Mouse (Mus musculus): Measurements from ENCODE around the gene Ankrd45. TPM values are rescaled to one million over a fixed set of nuclear protein-coding genes. Genes with fewer than 3 reads are reported as not detected.
"Not testable (repeated sequence)": the region's sequence is repeated elsewhere in the genome, so short reads cannot be mapped to it uniquely, and the experiment has no call there.

Gene Ankrd45
- polyA plus RNA-seq, 1 experiment from 2014 or later, result 5.6 TPM

DNA sequence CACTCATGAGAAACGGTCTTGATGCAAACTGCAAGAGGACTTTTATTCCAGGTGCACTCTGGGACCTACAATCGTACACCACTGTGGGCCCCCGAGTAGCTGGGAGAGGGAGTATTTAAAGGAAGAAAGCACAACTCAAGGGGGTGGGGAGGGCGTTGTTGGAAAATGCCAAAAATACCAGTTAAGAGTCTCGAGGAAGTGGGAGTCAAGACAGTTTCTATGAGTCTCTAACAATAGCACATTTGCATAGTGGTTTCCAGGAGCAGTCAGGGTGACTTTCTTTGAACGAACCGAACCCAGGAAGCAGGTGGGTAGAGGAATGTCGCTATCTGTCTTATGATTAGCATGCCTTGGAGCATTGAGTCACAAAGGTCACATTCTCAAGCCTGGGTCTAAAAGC lies 3.1 kb downstream of the Ankrd45 start:
- not testable (repeated sequence) for DNase-seq (ENCODE audit: low spot score); H3K4me1 ChIP-seq; H3K27ac ChIP-seq (replicated peaks); H3K27me3 ChIP-seq (replicated peaks; ENCODE audit: low read depth, poor library complexity, severe bottlenecking); H3K36me3 ChIP-seq (replicated peaks); H3K9me3 ChIP-seq; H3K4me3 ChIP-seq
- 84% methylated on average over 8 of the region's 8 CpGs for WGBS

DNA sequence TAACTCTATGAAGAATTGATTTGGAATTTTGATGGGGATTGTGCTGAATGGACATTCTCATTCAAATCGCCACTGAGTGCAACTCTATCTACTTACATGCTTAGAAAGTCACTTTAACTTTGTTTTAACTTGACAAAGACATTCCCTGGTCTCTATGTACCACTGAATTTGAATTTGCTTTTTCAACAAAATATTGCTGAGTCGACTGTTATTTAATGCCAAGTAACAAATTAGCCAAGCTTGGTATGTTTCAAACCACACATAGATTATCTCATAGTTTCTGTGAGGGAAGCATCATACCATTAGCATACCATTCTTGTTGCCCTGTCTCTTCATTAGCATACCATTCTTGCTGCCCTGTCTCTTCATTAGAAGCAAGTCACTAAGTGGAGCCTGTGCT lies 5.4 kb downstream of the Ankrd45 start:
- 83% methylated on average over 2 of the region's 2 CpGs for WGBS
- Histone ChIP-seq H3K36me3 (replicated peaks) (no peaks in the 10 kb centered on the region), H3K4me1 (peaks cover under 1% of the 10 kb centered on the region), H3K4me3 (no peak overlapping the region), H3K27me3 (replicated peaks; ENCODE audit: low read depth, poor library complexity, severe bottlenecking) (no peaks in the 10 kb centered on the region), H3K9me3 (no peaks in the 10 kb centered on the region), H3K27ac (replicated peaks) (no peak overlapping the region)
- no peak for DNase-seq (ENCODE audit: low spot score)

DNA sequence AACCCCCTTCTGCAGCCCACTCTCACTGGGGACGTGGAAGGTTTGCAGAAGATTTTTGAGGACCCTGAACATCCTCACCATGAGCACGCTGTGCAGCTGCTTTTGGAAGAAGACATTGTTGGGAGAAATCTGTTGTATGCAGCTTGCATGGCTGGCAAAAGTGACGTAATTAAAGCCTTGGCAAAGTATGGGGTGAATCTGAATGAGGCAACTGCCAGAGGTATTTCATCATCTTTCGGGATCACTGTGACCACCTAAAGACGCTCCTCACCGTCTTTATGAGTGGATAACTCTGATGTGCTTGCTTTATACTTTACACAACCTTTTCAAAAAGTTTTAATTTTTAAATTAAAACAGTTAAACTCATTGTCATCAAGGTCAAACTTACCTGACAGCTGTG lies 8.6 kb downstream of the Ankrd45 start:
- H3K27me3 ChIP-seq (replicated peaks; ENCODE audit: low read depth, poor library complexity, severe bottlenecking), result no peaks in the 10 kb centered on the region
- H3K4me3 ChIP-seq, result no peak overlapping the region
- H3K27ac ChIP-seq (replicated peaks), result no peak overlapping the region
- DNase-seq (ENCODE audit: low spot score), result no peak
- no peaks in the 10 kb centered on the region for H3K4me1 ChIP-seq
- 82% methylated on average over 6 of the region's 6 CpGs for WGBS
- H3K9me3 ChIP-seq, result no peaks in the 10 kb centered on the region
- H3K36me3 ChIP-seq (replicated peaks), result no peaks in the 10 kb centered on the region

DNA sequence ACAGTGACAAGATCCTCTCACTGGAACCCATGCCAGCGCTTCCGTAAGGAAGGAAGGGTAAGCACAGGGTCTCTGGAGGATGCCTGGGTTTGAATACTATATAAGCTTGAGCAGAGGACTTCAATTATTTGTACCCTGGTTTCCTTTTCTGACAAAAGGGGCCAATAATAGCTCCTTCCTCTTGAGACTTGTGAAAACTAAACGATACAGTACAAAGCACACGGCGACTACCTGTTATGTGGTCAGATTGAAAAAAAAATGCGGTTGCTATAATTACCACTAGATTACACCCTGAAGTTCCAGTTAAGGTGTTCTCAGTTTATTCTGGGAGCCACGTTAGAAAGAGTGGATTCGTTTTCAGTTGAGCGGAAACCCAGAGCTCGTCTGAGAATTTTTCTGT lies 14.1 kb downstream of the Ankrd45 start:
- DNase-seq (ENCODE audit: low spot score), result no peak
- H3K27ac ChIP-seq (replicated peaks), result no peak overlapping the region
- H3K36me3 ChIP-seq (replicated peaks), result no peaks in the 10 kb centered on the region
- 91% methylated on average over 10 of the region's 10 CpGs for WGBS
- no peaks in the 10 kb centered on the region for H3K27me3 ChIP-seq (replicated peaks; ENCODE audit: low read depth, poor library complexity, severe bottlenecking)
- H3K4me1 ChIP-seq, result no peaks in the 10 kb centered on the region
- no peak overlapping the region for H3K4me3 ChIP-seq
- H3K9me3 ChIP-seq, result no peaks in the 10 kb centered on the region

DNA sequence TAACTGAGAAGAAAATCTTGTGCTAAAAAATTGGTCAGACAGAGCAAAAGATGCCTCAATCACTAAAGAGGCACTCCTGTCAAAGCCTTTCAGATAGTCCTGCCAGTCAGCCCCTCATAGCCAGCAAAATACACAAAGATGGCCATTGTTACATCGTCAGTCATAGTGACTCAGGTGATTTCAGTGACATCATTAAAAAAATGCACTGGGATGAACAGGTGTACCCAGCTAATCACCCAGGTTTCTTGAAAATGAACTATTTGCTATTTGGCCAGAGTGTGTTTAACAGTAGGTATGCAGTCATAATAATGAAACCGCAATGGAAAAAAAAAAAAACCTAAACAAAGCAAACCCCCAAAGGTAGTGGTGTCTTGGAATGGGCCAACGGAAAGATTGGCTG lies 16.7 kb downstream of the Ankrd45 start, which contains the start of gene Tex50:
Tex50 (minus strand) TSS at position 101 of the 400 bp plus-strand sequence.
- no peaks in the 10 kb centered on the region for H3K4me1 ChIP-seq
- no peak for DNase-seq (ENCODE audit: low spot score)
- H3K9me3 ChIP-seq, result no peaks in the 10 kb centered on the region
- H3K27me3 ChIP-seq (replicated peaks; ENCODE audit: low read depth, poor library complexity, severe bottlenecking), result no peaks in the 10 kb centered on the region
- 91% methylated on average over 3 of the region's 3 CpGs for WGBS
- H3K4me3 ChIP-seq, result no peak within 1 kb of the TSS
- H3K27ac ChIP-seq (replicated peaks), result no peak within 1 kb of the TSS
- H3K36me3 ChIP-seq (replicated peaks), result no peaks in the 10 kb centered on the region

DNA sequence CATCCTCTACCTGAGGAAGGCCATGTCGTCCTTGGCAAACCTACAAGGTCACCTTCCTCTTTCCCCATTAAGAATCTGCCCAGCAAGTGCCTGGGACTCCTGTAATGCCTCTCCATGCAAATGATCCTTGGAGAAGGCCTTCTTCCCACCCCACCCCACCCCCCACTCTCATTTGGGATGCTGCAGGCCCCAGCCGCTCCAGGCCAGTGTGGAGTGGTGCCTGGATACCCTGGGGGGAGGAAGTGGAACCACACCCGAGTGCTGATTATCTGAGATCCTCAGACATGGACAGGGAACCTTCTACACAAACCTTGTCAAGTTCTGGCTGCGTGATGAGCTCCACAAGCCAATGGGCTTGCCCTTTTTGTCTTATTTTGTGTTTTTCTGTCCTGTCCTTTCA lies 17.8 kb downstream of the Ankrd45 start:
- H3K4me3 ChIP-seq, result no peak overlapping the region

DNA sequence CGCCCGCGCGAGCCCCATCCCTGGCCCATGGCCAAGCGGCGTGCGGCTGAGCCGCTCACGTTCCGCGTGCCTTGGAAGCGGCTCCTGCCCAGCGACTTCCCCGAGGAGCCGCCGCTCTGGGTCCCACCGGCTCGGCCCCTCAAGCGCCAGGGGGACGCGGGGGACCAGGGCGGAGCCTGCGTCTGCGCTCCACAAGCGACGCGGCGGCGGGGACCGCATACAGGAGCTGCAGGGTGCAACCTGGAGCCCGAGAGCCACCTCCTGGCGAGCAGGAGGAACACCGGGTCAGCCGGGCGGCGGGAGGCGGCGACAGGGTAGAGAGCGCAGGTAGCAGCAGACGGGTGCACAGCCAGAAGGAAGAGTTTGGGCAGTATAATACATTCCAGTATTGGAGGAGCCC lies 28.2 kb downstream of the Ankrd45 start:
- Histone ChIP-seq H3K4me1 (peaks cover 3% of the 10 kb centered on the region; the same call in 1 of the 2 replicates), H3K27me3 (replicated peaks; ENCODE audit: low read depth, poor library complexity, severe bottlenecking) (peaks cover 53% of the 10 kb centered on the region), H3K4me3 (peak overlapping the region; percentile 61), H3K36me3 (replicated peaks) (no peaks in the 10 kb centered on the region), H3K27ac (replicated peaks) (peak overlapping the region; percentile 59), H3K9me3 (no peaks in the 10 kb centered on the region)
- 1% methylated on average over 40 of the region's 40 CpGs for WGBS
- peak; percentile 88 for DNase-seq (ENCODE audit: low spot score)

More for the DNA sequence above, 17.8 kb downstream of the Ankrd45 start:
- no peak overlapping the region for H3K27ac ChIP-seq (replicated peaks)
- no peak for DNase-seq (ENCODE audit: low spot score)
- no peaks in the 10 kb centered on the region for H3K36me3 ChIP-seq (replicated peaks)
- H3K27me3 ChIP-seq (replicated peaks; ENCODE audit: low read depth, poor library complexity, severe bottlenecking), result no peaks in the 10 kb centered on the region
- no peaks in the 10 kb centered on the region for H3K4me1 ChIP-seq
- WGBS, result 60% methylated on average over 4 of the region's 4 CpGs
- no peaks in the 10 kb centered on the region for H3K9me3 ChIP-seq

DNA sequence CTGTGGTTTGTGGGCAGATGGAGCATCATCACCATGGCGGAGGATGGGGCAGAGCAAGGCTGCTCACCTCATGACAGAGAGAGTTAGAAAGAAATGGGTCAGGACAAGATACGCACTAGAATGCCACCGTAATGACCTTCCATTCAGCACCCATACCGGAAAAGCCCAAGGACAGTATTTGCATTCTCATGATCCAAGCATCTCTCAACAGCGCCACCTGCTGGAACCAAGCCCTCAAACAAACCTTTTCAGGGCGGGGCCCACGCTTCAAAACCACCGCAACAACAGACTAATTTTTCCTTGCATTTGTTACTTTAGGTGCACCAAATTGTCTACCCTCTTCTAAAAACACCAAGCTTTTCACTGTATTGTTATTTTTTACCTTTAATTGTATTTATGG lies 38.2 kb downstream of the Ankrd45 start:
- Histone ChIP-seq H3K27me3 (replicated peaks; ENCODE audit: low read depth, poor library complexity, severe bottlenecking) (no peaks in the 10 kb centered on the region), H3K9me3 (peaks cover 6% of the 10 kb centered on the region; the same call in 1 of the 2 replicates), H3K4me3 (no peak overlapping the region), H3K27ac (replicated peaks) (no peak overlapping the region), H3K36me3 (replicated peaks) (no peaks in the 10 kb centered on the region), H3K4me1 (peaks cover 12% of the 10 kb centered on the region)
- DNase-seq (ENCODE audit: low spot score), result peak; percentile 68
- 52% methylated on average over 8 of the region's 8 CpGs for WGBS

DNA sequence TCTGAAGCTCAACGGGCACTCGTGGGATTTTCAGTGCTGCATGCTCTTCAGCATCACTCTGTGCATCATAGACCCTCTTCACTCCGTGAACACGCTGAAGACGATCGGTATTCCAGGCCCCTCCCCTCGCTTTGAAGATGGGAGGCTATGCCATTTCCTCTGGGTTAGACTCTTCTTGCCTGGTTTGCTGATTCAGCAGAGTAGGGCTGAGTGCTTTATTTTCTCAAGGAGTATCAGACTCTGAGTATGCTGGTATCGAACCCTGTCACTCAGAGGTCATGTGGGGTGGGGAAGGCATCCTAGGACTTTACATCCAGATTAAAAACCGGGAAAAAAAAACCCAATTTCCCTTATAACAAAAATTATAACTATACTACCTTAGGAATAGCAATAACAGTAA lies 39.9 kb downstream of the Ankrd45 start:
- Histone ChIP-seq H3K9me3 (peaks cover 6% of the 10 kb centered on the region; the same call in 1 of the 2 replicates), H3K36me3 (replicated peaks) (no peaks in the 10 kb centered on the region), H3K4me3 (no peak overlapping the region), H3K27me3 (replicated peaks; ENCODE audit: low read depth, poor library complexity, severe bottlenecking) (no peaks in the 10 kb centered on the region), H3K4me1 (peaks cover 12% of the 10 kb centered on the region), H3K27ac (replicated peaks) (no peak overlapping the region)
- WGBS, result 83% methylated on average over 9 of the region's 9 CpGs
- DNase-seq (ENCODE audit: low spot score), result no peak

DNA sequence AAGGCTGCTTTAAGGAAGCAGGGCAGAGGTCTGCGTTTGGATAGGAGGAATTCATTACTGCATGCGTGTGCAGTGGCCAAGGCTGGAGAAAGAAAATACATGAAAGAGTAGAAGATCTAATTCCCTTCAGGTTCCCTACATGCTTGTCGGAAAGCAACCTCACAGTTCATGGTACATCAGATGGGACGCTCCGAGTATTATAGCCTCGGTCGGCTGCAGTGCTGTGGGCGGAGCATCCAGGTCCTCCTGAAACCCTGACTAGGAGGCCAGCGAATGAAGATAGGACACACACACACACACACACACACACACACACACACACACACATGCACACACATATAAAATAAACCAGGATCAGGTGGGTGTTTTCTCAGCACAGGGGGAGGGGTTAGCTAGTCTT lies 41.2 kb downstream of the Ankrd45 start:
- no peaks in the 10 kb centered on the region for H3K27me3 ChIP-seq (replicated peaks; ENCODE audit: low read depth, poor library complexity, severe bottlenecking)
- peaks cover 12% of the 10 kb centered on the region for H3K4me1 ChIP-seq
- H3K4me3 ChIP-seq, result peak overlapping the region; percentile 29; the same call in 1 of the 2 replicates
- H3K9me3 ChIP-seq, result peaks cover 6% of the 10 kb centered on the region; the same call in 1 of the 2 replicates
- H3K27ac ChIP-seq (replicated peaks), result no peak overlapping the region
- no peaks in the 10 kb centered on the region for H3K36me3 ChIP-seq (replicated peaks)
- DNase-seq (ENCODE audit: low spot score), result peak; percentile 37
- WGBS, result 46% methylated on average over 9 of the region's 9 CpGs

DNA sequence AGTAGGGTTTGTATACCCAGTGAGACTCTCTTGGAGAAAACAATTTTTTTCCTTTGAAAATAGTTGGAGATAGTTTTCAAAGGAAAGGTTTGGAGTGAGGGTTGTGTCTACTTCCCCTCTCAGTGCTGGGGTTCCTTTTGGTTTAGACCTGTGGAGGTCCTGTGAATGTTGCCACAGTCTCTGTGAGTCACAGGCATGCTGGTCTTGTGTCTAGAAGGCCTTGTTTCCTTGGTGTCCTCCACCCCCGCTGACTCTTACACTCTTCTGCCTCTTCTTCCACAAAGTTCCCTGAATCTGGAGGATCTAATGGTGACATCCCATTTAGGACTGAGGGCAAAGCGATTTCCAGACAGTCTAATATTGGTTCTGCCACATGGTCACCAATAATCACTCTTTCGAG lies 42.9 kb downstream of the Ankrd45 start:
- H3K27me3 ChIP-seq (replicated peaks; ENCODE audit: low read depth, poor library complexity, severe bottlenecking), result no peaks in the 10 kb centered on the region
- H3K36me3 ChIP-seq (replicated peaks), result no peaks in the 10 kb centered on the region
- DNase-seq (ENCODE audit: low spot score), result no peak
- H3K4me3 ChIP-seq, result no peak overlapping the region
- no peak overlapping the region for H3K27ac ChIP-seq (replicated peaks)
- peaks cover 12% of the 10 kb centered on the region for H3K4me1 ChIP-seq
- WGBS, result 86% methylated on average over 3 of the region's 3 CpGs
- H3K9me3 ChIP-seq, result 0 out of 2 replicates have a peak, but pooled peaks cover 3% of the 10 kb centered on the region

DNA sequence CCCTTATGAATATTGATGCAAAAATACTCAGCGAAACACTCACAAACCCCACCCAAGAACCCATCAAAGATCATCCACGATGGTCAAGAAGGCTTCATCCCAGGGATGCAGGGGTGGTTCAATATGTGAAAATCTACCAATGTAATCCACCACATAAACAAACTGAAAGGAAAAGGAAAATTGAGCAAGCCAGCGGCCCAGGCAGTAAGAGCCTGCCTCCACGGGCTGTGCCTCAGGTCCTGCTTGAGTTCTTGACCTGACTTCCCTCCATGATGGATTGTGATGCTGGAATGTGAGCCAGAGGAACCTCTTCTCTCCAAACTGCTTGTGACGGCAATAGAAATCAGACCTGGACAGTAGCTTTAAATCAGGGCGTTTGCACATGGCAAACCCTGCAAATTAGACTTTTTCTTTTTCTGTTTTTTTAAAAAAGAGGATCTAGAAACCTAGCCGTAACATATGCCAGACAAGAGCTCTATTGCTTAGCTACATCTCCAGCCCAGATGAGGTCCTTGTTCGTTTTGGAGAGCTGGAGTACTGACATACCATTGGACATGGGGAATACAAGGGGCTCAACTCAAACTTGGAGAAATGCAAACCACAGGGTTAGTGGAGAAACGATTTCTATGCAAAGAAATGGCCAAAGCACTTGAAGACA lies 47.9 kb downstream of the Ankrd45 start:
- no peak overlapping the region for H3K27ac ChIP-seq (replicated peaks)
- no peaks in the 10 kb centered on the region for H3K36me3 ChIP-seq (replicated peaks)
- 79% methylated on average over 9 of the region's 9 CpGs for WGBS
- H3K9me3 ChIP-seq, result 0 out of 2 replicates have a peak, but pooled peaks cover 3% of the 10 kb centered on the region
- no peak for DNase-seq (ENCODE audit: low spot score)
- no peak overlapping the region for H3K4me3 ChIP-seq
- no peaks in the 10 kb centered on the region for H3K27me3 ChIP-seq (replicated peaks; ENCODE audit: low read depth, poor library complexity, severe bottlenecking)
- H3K4me1 ChIP-seq, result no peaks in the 10 kb centered on the region

DNA sequence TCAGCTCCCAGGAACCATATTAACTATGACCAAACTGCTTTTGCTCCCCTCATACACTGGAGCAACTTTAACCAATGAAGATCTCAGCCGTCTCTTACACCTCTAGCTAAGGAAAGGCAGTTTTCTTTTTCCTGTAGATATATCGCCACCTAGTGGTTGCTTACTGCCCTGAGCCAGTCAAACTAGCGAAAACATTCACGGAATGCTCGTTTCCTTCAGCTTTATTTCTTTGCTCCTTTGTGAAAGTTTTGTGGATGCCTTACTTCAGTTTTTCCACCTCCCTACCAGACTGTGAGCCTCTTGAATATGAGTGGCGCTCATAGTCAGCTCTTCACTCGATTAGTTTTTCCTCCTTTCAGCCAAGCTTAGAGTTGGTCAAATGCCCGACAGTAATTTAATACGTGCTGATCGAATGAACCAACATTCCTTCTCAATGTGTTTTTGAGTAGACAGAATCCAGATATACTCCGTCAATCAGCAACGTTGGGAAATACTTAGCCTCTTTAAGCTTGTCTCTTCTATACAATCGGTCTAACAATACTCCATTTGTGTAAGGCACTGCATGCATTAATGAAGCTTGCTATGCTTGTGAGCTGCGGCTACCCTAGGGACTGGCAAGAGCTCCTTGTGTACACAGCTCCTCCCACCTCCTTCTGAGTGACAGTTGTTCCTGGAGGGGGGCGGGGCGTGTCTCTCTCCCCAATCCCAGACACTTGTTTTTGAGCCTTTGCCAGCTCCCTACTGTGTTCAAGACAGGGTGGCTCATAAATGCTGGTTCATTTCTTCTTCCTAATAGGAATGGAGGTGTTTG lies 53.3 kb downstream of the Ankrd45 start:
- H3K9me3 ChIP-seq, result no peaks in the 10 kb centered on the region
- under 1% methylated on average over 16 of the region's 16 CpGs for WGBS
- DNase-seq (ENCODE audit: low spot score), result peak; percentile 84
- H3K36me3 ChIP-seq (replicated peaks), result no peaks in the 10 kb centered on the region
- H3K4me1 ChIP-seq, result peaks cover 3% of the 10 kb centered on the region
- H3K27me3 ChIP-seq (replicated peaks; ENCODE audit: low read depth, poor library complexity, severe bottlenecking), result no peaks in the 10 kb centered on the region
- peak overlapping the region; percentile 57 for H3K4me3 ChIP-seq
- H3K27ac ChIP-seq (replicated peaks), result peak overlapping the region; percentile 77

Data from embryonic facial prominence, embryonic 10.5 days (tissue).